Mouse (Mus musculus) heart, postnatal 0 days (tissue): ENCODE results near the gene Ccm2.

Source experiments
- CTCF ChIP-seq: IDR thresholded peaks from 2 replicates; pipeline ENCODE4 v1.5.1; 2016; ENCODE audit warnings: antibody characterized with exemption, control low read depth, low read depth
- EP300 ChIP-seq: IDR thresholded peaks from 2 replicates; pipeline ENCODE4 v1.6.1; 2016; ENCODE audit warnings: antibody characterized with exemption, low read depth

GRCm38 (mm10) chr11:6599011-6599681, 52.5 kb downstream of the Ccm2 start:
- TF ChIP-seq CTCF: no peak
- TF ChIP-seq EP300: no peak
